Mouse (Mus musculus) mature B cell (primary cell): ENCODE measurements around the gene Tmem60.

Experiments used
- in situ Hi-C: fragments of 300-500 bp; cut with MboI; formaldehyde crosslinking; loops from 2 replicates; pipeline ENCODE4 v1.14.3; 2019

Gene Tmem60

GRCm38 (mm10) chr5:20881915-20882800, at the start of gene Tmem60, which contains the start of gene Phtf2:
Tmem60 (plus strand) TSS chr5:20882191.
Phtf2 (minus strand) TSS chr5:20882124.
- in situ Hi-C loops, result no loop called here

DNA sequence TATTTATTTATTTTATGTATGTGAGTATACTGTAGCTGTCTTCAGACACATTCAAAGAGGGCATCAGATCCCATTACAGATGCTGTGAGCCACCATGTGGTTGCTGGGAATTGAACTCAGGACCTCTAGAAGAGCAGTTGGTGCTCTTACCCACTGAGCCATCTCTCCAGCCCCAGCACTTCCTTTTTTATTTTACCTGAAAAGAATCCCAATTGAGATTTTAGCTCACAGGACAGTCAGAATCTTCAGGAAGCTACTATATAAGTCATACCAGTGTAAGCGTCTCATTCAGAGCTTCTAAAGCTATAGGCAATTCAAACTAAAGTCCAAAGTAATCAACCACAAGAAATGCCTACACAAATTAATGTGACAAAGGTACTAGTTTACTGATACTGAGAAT, 47.6 kb upstream of the Tmem60 start:
- in situ Hi-C loops, result no loop called here

DNA sequence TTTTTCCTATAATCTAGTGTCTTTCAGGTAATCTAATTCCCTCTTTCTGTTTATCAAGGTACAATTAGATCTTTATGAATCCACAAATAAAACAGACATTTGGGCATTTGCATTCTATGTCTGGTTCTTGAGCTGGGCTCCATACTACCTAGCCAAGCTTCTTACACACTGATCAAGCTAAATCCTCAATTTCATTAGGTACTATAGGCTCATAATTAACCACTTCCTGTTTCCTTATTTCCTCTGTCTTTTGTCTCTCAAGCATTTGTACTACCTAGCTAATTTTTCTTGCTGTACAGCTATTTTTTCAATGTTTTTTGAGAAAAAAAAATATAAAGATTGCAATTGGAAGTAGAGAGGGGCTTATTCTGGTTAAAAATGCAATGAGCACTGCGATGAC, 44.9 kb upstream of the Tmem60 start:
- in situ Hi-C loops, result no loop called here

- in situ Hi-C loops, result no loop called here
Measured at GRCm38 (mm10) chr5:20843405-20843804, 38.6 kb upstream of the Tmem60 start.

- in situ Hi-C loops, result no loop called here
Measured at GRCm38 (mm10) chr5:20843816-20844215, 38.2 kb upstream of the Tmem60 start.

GRCm38 (mm10) chr5:20847010-20847409, 35.0 kb upstream of the Tmem60 start:
- in situ Hi-C loops, result no loop called here

- in situ Hi-C loops, result no loop called here
Measured at GRCm38 (mm10) chr5:20855066-20855465, 26.9 kb upstream of the Tmem60 start.

DNA sequence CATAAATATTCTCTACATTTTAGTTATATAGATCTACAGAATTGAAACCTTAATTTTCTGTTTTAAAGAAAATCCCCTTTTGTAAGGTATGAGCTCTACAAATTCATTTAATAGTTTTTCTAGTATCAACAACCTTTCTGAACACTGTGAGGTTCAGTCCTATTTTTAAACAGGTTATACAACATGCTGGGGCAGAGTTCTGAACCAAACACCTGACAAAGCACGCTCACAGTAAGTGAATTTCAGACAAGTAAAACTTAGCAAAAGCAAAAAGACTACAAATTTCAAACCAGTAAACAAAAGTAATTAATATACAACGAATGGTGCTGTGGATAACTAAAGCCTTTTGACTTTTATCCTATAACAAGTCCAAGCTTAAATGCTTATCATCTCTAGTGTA, 23.6 kb upstream of the Tmem60 start:
- in situ Hi-C loops, result no loop called here

DNA sequence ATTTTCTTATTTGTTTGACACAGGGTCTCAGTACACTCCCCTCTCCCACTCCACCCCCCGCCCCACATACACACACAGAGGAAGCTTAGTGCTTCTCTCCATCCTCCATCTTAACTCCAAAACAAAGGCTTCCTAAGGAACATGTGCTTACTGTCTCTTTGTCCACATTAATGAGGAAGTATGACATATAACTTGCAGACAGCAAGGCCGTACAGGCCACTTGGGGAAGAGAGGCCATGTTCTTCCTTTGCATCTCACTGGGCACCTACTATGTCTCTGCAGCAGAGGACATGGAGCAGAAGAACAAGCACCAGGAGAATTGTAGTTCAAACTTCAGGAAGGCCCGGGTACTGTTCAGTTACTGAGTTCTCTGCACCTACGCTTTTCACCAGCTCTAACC, 21.4 kb upstream of the Tmem60 start:
- in situ Hi-C loops, result no loop called here

GRCm38 (mm10) chr5:20861901-20862300, 20.1 kb upstream of the Tmem60 start:
- in situ Hi-C loops, result no loop called here

GRCm38 (mm10) chr5:20864216-20864969, 17.6 kb upstream of the Tmem60 start:
- in situ Hi-C loops, result no loop called here

DNA sequence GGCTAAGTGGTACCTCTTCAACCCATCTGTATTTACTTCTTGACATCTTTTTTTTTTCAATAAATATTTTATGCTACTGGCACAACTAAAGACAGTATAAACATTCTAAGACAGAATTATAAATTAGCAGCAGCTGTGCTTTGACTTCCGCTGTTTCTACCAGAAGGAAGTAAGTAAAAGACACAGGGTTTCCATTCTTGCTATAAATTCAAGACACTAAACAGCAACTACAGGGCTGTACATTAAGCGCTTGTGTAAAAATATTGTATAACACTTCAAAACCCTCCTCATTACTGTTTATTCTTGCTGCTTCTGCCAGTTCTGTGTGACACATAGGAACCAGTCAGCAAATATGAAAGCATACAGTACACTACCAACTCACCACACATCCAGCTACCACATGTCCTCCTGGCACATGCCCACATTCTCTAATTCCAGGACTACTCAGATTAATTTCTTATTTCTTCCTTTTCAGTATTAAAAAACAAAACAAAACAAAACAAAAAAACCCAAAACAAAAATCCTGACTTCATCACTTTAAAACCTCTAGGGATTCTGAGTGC, 16.7 kb upstream of the Tmem60 start:
- in situ Hi-C loops, result no loop called here

DNA sequence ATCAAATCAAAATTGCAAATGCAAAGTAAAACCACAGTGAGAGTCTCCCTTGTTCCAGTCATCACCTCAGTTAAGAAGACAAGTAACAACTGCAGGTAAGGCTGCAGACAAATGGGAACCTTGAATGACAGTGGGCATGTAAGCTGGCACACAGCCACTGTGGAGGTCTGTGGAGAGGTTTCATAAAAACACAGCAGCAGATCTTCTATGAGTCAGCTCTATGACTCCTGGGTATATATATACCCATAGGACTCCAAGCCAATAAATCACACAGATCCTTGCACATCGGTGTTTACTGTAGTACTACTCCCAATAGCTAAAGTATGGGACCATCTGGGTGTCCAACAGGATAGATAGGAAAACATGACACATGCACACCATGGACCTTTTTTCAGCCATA, 8.8 kb upstream of the Tmem60 start:
- in situ Hi-C loops, result no loop called here

DNA sequence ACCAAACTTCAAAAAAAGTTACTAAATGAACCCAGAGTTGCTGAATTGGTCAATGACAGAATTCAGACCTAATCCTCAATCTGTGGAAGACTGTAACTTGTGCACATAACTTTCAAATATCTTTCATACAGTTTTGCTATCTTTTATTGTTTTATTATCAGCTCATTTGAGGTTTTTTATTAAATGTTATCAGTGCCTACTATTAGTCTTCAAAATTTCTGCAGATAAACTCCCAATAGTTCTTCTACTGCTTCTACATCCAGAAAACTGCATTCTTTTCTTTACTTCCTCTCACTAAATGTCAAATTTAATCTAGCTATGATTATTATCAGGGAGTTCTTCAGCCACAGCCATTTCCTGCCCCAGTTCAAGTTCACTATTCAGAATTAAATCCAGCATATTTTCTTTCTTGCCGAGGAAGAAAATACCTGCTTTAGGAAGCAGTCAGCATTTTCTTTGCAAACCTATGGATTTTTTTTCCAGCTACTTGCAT, 5.0 kb upstream of the Tmem60 start:
- in situ Hi-C loops, result no loop called here

DNA sequence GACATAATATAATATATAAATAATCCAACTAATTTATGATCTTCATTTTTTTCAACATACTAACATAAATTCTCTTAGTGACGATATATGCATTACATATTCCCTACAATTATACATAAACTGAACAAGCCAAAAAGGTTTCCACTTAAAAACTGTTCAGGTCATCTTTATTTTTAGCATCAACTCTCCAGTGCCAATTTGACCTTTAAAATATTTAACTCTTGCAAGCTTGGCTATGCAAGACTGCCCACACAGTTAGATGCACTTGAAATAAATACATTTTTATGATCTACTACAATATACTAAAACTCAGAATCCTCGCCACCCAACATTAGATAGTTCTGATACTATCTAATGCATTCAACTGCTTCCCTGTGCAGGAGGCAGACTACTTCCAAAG, 1.6 kb upstream of the Tmem60 start:
- in situ Hi-C loops, result no loop called here

DNA sequence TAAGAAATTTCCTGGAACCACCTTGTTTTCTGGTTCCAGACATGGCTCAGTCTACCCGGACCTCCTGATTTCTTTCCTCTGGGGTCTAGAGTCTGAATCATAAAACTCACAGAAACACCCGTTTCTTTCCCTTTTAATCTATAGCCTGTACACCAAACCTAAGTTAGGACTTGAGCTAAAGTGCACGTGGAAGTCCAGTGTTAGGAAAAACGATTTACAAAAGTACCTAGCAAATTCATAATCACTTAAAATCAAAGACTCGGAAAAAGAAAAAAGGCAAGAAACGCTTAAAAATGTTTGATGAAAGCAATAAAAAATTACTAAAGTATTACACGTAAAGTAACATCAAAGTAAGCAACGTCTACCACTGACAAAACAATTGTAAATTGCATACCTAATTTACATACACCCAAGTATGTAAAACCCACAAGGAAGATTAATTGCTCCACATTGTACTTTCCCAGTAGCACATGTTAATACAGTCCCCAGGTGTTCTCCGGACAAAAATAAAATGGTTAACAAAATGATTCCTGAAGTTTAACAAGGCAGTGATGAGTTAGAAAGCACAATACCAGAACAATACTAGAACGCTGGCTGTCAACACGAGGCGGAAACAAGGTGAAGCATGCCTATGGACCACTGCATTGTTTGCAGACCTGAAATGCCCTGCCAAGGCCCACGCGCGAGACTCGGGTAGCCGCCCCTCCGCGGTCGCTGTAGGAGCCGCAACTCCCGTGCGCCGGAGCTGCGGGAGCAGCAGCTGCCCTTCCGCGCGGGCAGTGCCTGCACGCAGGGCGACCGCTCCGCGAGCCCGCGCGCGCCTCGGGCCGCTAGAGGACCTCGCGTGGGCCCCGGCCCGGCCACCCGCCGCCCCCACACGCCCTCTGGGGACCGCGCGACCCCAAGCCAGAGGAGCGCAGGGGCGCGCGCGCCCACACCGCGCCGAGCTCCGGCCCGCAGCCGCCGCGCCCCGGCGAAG, 905 bp upstream of the Tmem60 start:
- in situ Hi-C loops, result no loop called here

- in situ Hi-C loops, result no loop called here
Measured at GRCm38 (mm10) chr5:20884036-20884620, 2.1 kb downstream of the Tmem60 start.

- in situ Hi-C loops, result no loop called here
Measured at GRCm38 (mm10) chr5:20897446-20898167, 15.6 kb downstream of the Tmem60 start.

DNA sequence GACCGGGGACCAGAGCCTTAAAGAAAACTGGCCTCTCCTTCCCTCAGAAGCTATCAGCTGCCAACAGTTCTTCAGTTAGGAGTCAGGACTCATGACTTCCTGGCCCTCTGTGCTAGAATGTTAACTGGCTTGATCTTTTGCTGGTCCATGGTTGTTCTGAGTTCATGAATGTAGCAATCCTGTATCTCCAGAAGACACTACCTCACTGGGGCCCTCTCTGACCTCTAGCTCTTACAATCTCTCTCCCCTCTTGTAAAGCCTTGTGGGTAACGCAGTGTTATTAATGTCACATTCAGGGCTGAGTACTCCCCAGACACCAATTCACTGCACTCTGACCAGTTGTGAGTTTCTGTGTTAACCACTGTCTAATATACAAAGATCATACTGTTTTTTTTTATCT, 22.7 kb downstream of the Tmem60 start:
- in situ Hi-C loops, result no loop called here

DNA sequence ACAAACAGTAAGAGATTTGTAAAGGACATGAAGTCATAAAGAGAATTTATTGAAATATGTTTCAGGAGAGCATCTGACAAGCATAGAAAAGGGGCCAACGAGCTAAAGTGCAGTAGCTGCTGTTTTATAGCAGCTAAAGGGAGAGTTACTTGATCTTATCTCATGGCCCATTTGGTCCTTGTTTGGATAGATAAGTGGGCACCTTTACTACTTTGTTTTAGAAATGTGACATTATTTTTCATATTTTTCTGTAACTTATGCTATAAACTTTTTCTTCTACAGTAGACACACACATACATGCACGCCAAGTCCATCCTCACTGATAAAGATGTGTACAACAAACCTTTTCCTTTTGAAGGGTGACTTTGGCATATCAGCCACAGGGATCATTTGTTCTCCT, 23.4 kb downstream of the Tmem60 start:
- in situ Hi-C loops, result no loop called here
